Mouse (Mus musculus) hindbrain, postnatal 0 days (tissue): ENCODE results near the gene Nop53. TPM values are rescaled to one million over a fixed set of nuclear protein-coding genes. Genes with fewer than 3 reads are reported as not detected.

ENCODE experiments used
- ATAC-seq: fragments of 200-750 bp; cut with Nextera tagmentation; 2 replicates; pipeline ENCODE4 v1.8.0; 2017; ENCODE audit warnings: mild to moderate bottlenecking, moderate TSS enrichment, moderate library complexity
- DNase-seq: peaks from one replicate; pipeline ENCODE4 v3.0.0-alpha.2; 2015; ENCODE audit warnings: low spot score
- H3K27ac ChIP-seq: fragments of 300-500 bp; sonication (generic); 2 replicates; pipeline ENCODE4 v1.5.1; 2014; ENCODE audit warnings: mild to moderate bottlenecking
- H3K27me3 ChIP-seq: fragments of 300-500 bp; sonication (generic); 2 replicates; pipeline ENCODE4 v1.6.1; 2014; ENCODE audit warnings: low read length, mixed read lengths; ENCODE audit not compliant: insufficient read depth
- H3K36me3 ChIP-seq: fragments of 300-500 bp; sonication (generic); 2 replicates; pipeline ENCODE4 v1.6.1; 2014; ENCODE audit warnings: low read length, mixed read lengths; ENCODE audit not compliant: insufficient read depth
- H3K4me1 ChIP-seq: fragments of 300-500 bp; sonication (generic); 2 replicates; pipeline ENCODE4 v1.6.1; 2014; ENCODE audit warnings: antibody characterized with exemption, low read length, mixed read lengths; ENCODE audit not compliant: insufficient read depth
- H3K4me2 ChIP-seq: fragments of 300-500 bp; sonication (generic); 2 replicates; pipeline ENCODE4 v1.6.1; 2014; ENCODE audit warnings: low read depth, mild to moderate bottlenecking, low read length, moderate library complexity, mixed read lengths
- H3K4me3 ChIP-seq: fragments of 300-500 bp; sonication (generic); 2 replicates; pipeline ENCODE4 v1.5.1; 2014; ENCODE audit warnings: low read length
- H3K9ac ChIP-seq: fragments of 300-500 bp; sonication (generic); replicated peaks from 2 replicates; pipeline ENCODE4 v1.6.1; 2014; ENCODE audit warnings: mild to moderate bottlenecking, low read length, moderate library complexity, mixed read lengths
- H3K9me3 ChIP-seq: fragments of 300-500 bp; sonication (generic); 2 replicates; pipeline ENCODE4 v1.6.1; 2016; ENCODE audit warnings: low read length, mixed read lengths
- CTCF ChIP-seq: IDR thresholded peaks from 2 replicates; pipeline ENCODE4 v1.5.1; 2016; ENCODE audit warnings: antibody characterized with exemption, control low read depth, low read depth
- WGBS: fragments of 180-500 bp; shearing (Covaris S2); extraction: QIAGEN DNeasy Blood & Tissue Kit; methylation state at CpG from one replicate; pipeline ENCODE4 v1.1.7; 2014; 5-methylcytosine and 5-hydroxymethylcytosine counted together
- polyA plus RNA-seq: library from polyadenylated mRNA; unstranded; fragments of >200 nt; fragmentation: Nextera tagmentation; extraction: Ambion mirVana; gene quantifications from 2 replicates; pipeline ENCODE4 v1.2.1, GENCODE M21; 2015
- total RNA-seq: library from RNA; depleted of rRNA; stranded (reverse); fragments of >200 nt; gene quantifications from 2 replicates; pipeline ENCODE4 v1.2.3, GENCODE M21; 2014; rRNA removed

The Nop53 gene
- total and polyA plus RNA-seq, 2 experiments from 2014 or later, result 76.5 to 127 TPM

- no peak overlapping the region for H3K27ac ChIP-seq
- H3K4me2 ChIP-seq, result no peak overlapping the region
- H3K4me3 ChIP-seq, result no peak overlapping the region
- H3K27me3 ChIP-seq, result no peaks in the 10 kb centered on the region
- no peaks in the 10 kb centered on the region for H3K4me1 ChIP-seq
- H3K36me3 ChIP-seq, result no peaks in the 10 kb centered on the region
- no peaks in the 10 kb centered on the region for H3K9me3 ChIP-seq
- no peak for TF ChIP-seq CTCF
- DNase-seq (no peak), ATAC-seq (no peak)
- 81% methylated on average over 9 of the region's 9 CpGs for WGBS
- no peak overlapping the region for H3K9ac ChIP-seq
These were observed 44.4 kb downstream of the Nop53 start for GRCm38 (mm10) chr7:15901366-15902048.

DNA sequence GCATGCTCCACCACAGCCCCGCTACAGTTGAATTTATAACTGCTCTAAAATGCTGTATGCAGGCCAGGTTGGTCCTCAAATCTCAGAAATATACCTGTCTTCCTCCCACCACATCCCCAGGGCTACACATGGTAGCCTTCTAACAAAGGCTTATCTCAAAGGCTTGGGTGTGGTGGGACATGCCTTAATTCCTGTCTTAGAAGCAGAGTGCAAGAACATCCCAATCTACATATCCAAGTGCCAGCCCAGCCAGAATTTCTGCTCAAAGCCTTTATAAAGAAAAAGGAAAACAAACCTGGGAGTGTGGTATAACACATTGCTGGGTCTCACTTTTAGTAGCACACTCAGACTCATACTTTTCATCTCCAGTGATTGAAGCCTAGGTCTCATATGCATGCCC lies 51.6 kb downstream of the Nop53 start:
- DNase-seq, result no peak
- ATAC-seq, result no peak
- Histone ChIP-seq H3K9ac (no peak overlapping the region), H3K27me3 (no peaks in the 10 kb centered on the region), H3K36me3 (no peaks in the 10 kb centered on the region), H3K4me3 (no peak overlapping the region), H3K27ac (no peak overlapping the region), H3K4me1 (no peaks in the 10 kb centered on the region), H3K4me2 (no peak overlapping the region), H3K9me3 (no peaks in the 10 kb centered on the region)
- no peak for TF ChIP-seq CTCF
- 61% methylated on average over 1 of the region's 1 CpGs for WGBS

Other genes with a start within 250 kb of the Nop53 start
- gene Obox5, start 195.9 kb downstream of the Nop53 start, total RNA-seq, result not detected in 2 replicates
- gene Obox5, start 195.9 kb downstream of the Nop53 start, polyA plus RNA-seq, result not detected in 2 replicates
- not detected in 2 replicates for gene Obox6, start 106.4 kb downstream of the Nop53 start, total RNA-seq
- gene Obox6, start 106.4 kb downstream of the Nop53 start, polyA plus RNA-seq, result not detected in 2 replicates
- gene Crx, start 66.1 kb downstream of the Nop53 start, total RNA-seq, result not detected in 2 replicates
- gene Crx, start 66.1 kb downstream of the Nop53 start, polyA plus RNA-seq, result not detected in 2 replicates
- gene Crxos, start 63.5 kb downstream of the Nop53 start, total RNA-seq, result not detected in 2 replicates
- gene Crxos, start 63.5 kb downstream of the Nop53 start, polyA plus RNA-seq, result 0.15 TPM in 1 of 2 replicates, not detected in the other
- 501 and 566 TPM in 2 replicates for gene Selenow, start 23.7 kb downstream of the Nop53 start, total RNA-seq
- 1,894 and 2,002 TPM in 2 replicates for gene Selenow, start 23.7 kb downstream of the Nop53 start, polyA plus RNA-seq
- 5.0 and 9.5 TPM in 2 replicates for gene Ehd2, start 21.5 kb upstream of the Nop53 start, total RNA-seq
- gene Ehd2, start 21.5 kb upstream of the Nop53 start, polyA plus RNA-seq, result 4.4 and 5.3 TPM in 2 replicates
- 6.2 and 8.5 TPM in 2 replicates for gene Bicra, start 101.8 kb upstream of the Nop53 start, total RNA-seq
- 3.4 and 3.8 TPM in 2 replicates for gene Bicra, start 101.8 kb upstream of the Nop53 start, polyA plus RNA-seq
- 0.31 and 0.72 TPM in 2 replicates for gene Zfp541, start 115.7 kb upstream of the Nop53 start, total RNA-seq
- gene Zfp541, start 115.7 kb upstream of the Nop53 start, polyA plus RNA-seq, result 0.15 and 0.24 TPM in 2 replicates
- 413 and 441 TPM in 2 replicates for gene Napa, start 152.4 kb upstream of the Nop53 start, total RNA-seq
- gene Napa, start 152.4 kb upstream of the Nop53 start, polyA plus RNA-seq, result 253 and 256 TPM in 2 replicates
- 33.3 and 41.7 TPM in 2 replicates for gene Kptn, start 173.8 kb upstream of the Nop53 start, total RNA-seq
- gene Kptn, start 173.8 kb upstream of the Nop53 start, polyA plus RNA-seq, result 33.2 and 35.8 TPM in 2 replicates
- gene Slc8a2, start 183.8 kb upstream of the Nop53 start, total RNA-seq, result 78.6 and 79.4 TPM in 2 replicates
- gene Slc8a2, start 183.8 kb upstream of the Nop53 start, polyA plus RNA-seq, result 1.2 TPM in 2 replicates
- 76.6 and 81.3 TPM in 2 replicates for gene Meis3, start 229.0 kb upstream of the Nop53 start, total RNA-seq
- 77.5 and 84.6 TPM in 2 replicates for gene Meis3, start 229.0 kb upstream of the Nop53 start, polyA plus RNA-seq